ENCODE assay signal across 8 mouse cellular contexts in the genomic region with DNA sequence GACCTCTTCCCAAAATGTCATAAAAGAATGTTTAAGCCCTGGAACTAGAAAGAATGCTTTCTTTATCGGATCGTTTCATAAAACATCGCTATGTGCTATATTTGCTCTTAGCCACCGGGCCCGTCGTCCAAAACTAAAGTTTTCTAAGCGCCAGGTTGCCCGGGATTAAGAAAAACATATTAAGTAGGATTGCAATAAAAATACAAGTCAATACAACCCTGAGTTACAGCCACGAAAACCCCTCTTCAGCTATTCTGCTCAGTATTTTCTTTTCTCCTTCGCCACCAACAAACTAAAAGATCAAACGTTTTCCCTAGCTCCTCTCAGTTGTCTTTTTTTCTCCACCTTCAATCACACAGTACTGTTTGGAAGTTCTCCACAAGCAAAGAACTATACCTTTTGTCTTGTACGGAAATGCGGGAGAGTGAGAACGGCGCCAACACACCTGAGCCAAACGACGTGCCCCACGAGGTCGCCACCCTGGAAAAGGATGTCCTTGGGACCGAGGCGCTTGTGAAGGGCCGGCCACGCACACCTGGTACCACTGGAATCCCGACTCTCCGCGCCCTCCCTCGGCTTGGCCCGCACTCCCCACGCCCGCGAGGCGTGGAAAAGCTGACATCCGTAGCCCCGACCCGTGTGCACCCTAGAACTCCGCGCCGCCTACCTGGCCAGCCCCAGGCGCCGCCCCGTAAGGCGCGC. TPM values are rescaled to one million over a fixed set of nuclear protein-coding genes. Genes with fewer than 3 reads are reported as not detected.
DNase-seq lines count a peak whose midpoint lies in the region; ATAC-seq and TF ChIP-seq lines count a peak whose summit lies in the region.

No protein-coding gene starts in this region.

- H3K4me2 ChIP-seq in embryonic facial prominence, embryonic 13.5 days = peak overlapping the region; percentile 97
- H3K4me2 ChIP-seq in hindbrain, postnatal 0 days (ENCODE audit: low read depth, low read length) = peak overlapping the region; percentile 87
- peak overlapping the region; percentile 60 for H3K4me2 ChIP-seq in liver, embryonic 16.5 days (ENCODE audit: low read depth, low read length)
- peak overlapping the region; percentile 82 for H3K4me2 ChIP-seq in stomach, embryonic 15.5 days

- H3K4me3 ChIP-seq in embryonic facial prominence, embryonic 13.5 days = peak overlapping the region; percentile 62
- H3K4me3 ChIP-seq in hindbrain, postnatal 0 days (ENCODE audit: low read length) = peak overlapping the region; percentile 65
- H3K4me3 ChIP-seq in liver, embryonic 16.5 days (ENCODE audit: low read depth, low read length) = peak overlapping the region; percentile 59
- H3K4me3 ChIP-seq in stomach, embryonic 15.5 days (replicated peaks) = peak overlapping the region; percentile 77

- peak; percentile 15; the same call in 1 of the 2 replicates for ATAC-seq in embryonic facial prominence, embryonic 13.5 days (ENCODE audit: insufficient number of reproducible peaks, insufficient read depth, low FRiP score, low TSS enrichment, low read depth)
- ATAC-seq in hindbrain, postnatal 0 days = 0 out of 2 replicates have a peak, but pooled peaks have one; percentile 54
- ATAC-seq in liver, embryonic 16.5 days (ENCODE audit: low read depth) = 0 out of 2 replicates have a peak, but pooled peaks have one; percentile 21
- ATAC-seq in stomach, embryonic 15.5 days (ENCODE audit: insufficient read depth, low FRiP score, low read depth) = peak; percentile 71

- H3K27ac ChIP-seq in embryonic facial prominence, embryonic 13.5 days = no peak overlapping the region
- no peak overlapping the region for H3K27ac ChIP-seq in hindbrain, postnatal 0 days
- no peak overlapping the region for H3K27ac ChIP-seq in liver, embryonic 16.5 days (ENCODE audit: low read length)
- H3K27ac ChIP-seq in stomach, embryonic 15.5 days = peak overlapping the region; percentile 85; the same call in 1 of the 2 replicates

- H3K36me3 ChIP-seq in embryonic facial prominence, embryonic 13.5 days = no peaks in the 10 kb centered on the region
- no peaks in the 10 kb centered on the region for H3K36me3 ChIP-seq in hindbrain, postnatal 0 days (ENCODE audit: insufficient read depth, low read length)
- no peaks in the 10 kb centered on the region for H3K36me3 ChIP-seq in liver, embryonic 16.5 days (ENCODE audit: control insufficient read depth, insufficient read depth)
- H3K36me3 ChIP-seq in stomach, embryonic 15.5 days = no peaks in the 10 kb centered on the region

- peaks cover 91% of the 10 kb centered on the region for H3K27me3 ChIP-seq in embryonic facial prominence, embryonic 13.5 days
- peaks cover 21% of the 10 kb centered on the region; the same call in 1 of the 2 replicates for H3K27me3 ChIP-seq in hindbrain, postnatal 0 days (ENCODE audit: insufficient read depth, low read length)
- H3K27me3 ChIP-seq in liver, embryonic 16.5 days (ENCODE audit: control insufficient read depth, insufficient read depth, low read depth, low read length) = peaks cover 58% of the 10 kb centered on the region
- H3K27me3 ChIP-seq in stomach, embryonic 15.5 days (replicated peaks) = peaks cover 23% of the 10 kb centered on the region

- no peak for TF ChIP-seq CTCF in hindbrain, postnatal 0 days (IDR thresholded peaks at IDR 0.05; ENCODE audit: low read depth)

- peaks cover 20% of the 10 kb centered on the region for H3K4me1 ChIP-seq in embryonic facial prominence, embryonic 13.5 days
- H3K4me1 ChIP-seq in hindbrain, postnatal 0 days (ENCODE audit: insufficient read depth, low read length) = 0 out of 2 replicates have a peak, but pooled peaks cover 7% of the 10 kb centered on the region
- H3K4me1 ChIP-seq in liver, embryonic 16.5 days (ENCODE audit: control insufficient read depth, low read depth, low read length) = no peaks in the 10 kb centered on the region
- peaks cover 12% of the 10 kb centered on the region for H3K4me1 ChIP-seq in stomach, embryonic 15.5 days

- H3K9ac ChIP-seq in embryonic facial prominence, embryonic 13.5 days = peak overlapping the region; percentile 72
- H3K9ac ChIP-seq in hindbrain, postnatal 0 days (replicated peaks; ENCODE audit: low read length) = peak overlapping the region; percentile 52; the same call in 1 of the 2 replicates
- no peak overlapping the region for H3K9ac ChIP-seq in liver, embryonic 16.5 days (ENCODE audit: low read depth, low read length)
- peak overlapping the region; percentile 60 for H3K9ac ChIP-seq in stomach, embryonic 15.5 days

- peak; percentile 93 for DNase-seq in heart, adult 11 months
- DNase-seq in heart, adult 8-10 months (ENCODE audit: low spot score) = no peak
- DNase-seq in hindbrain, postnatal 0 days (ENCODE audit: low spot score) = no peak
- no peak for DNase-seq in left cerebral cortex, postnatal 4 days
- no peak for DNase-seq in adipocyte (ENCODE audit: low spot score)

- H3K9me3 ChIP-seq in embryonic facial prominence, embryonic 13.5 days = no peaks in the 10 kb centered on the region
- no peaks in the 10 kb centered on the region for H3K9me3 ChIP-seq in hindbrain, postnatal 0 days (ENCODE audit: low read length)
- no peaks in the 10 kb centered on the region for H3K9me3 ChIP-seq in liver, embryonic 16.5 days (replicated peaks; ENCODE audit: control insufficient read depth, low read length)
- H3K9me3 ChIP-seq in stomach, embryonic 15.5 days = no peaks in the 10 kb centered on the region

- under 1% methylated on average over 43 of the region's 43 CpGs for WGBS in embryonic facial prominence, embryonic 13.5 days
- WGBS in hindbrain, postnatal 0 days = 2% methylated on average over 43 of the region's 43 CpGs
- 2% methylated on average over 43 of the region's 43 CpGs for WGBS in liver, embryonic 16.5 days (ENCODE audit: insufficient replicate concordance)
- WGBS in stomach, embryonic 15.5 days = 1% methylated on average over 43 of the region's 43 CpGs

- intact Hi-C loops in left cerebral cortex, postnatal 4 days (cut with DNase I) = no loop called here

RNA-seq across cellular contexts. Expression of a gene that starts 34.0 kb away (rescaled TPM):
- total RNA-seq in heart, adult 8-10 months (2022) = 10 to 100 TPM in 2 of 4 experiments, 1 to 10 TPM in 2; 8.4 to 10.6 (median 10.0) TPM
- 22.3 and 22.4 TPM in 2 replicates for polyA plus RNA-seq in embryonic facial prominence, embryonic 13.5 days (2015; fragmentation: Nextera tagmentation; extraction: Ambion mirVana)
- total RNA-seq in hindbrain, postnatal 0 days (2014; rRNA removed) = 94.5 and 101 TPM in 2 replicates
- polyA plus RNA-seq in hindbrain, postnatal 0 days (2015; fragmentation: Nextera tagmentation; extraction: Ambion mirVana) = 36.3 and 36.7 TPM in 2 replicates
- 0.30 and 0.33 TPM in 2 replicates for polyA plus RNA-seq in liver, embryonic 16.5 days (2015; fragmentation: Nextera tagmentation; extraction: Ambion mirVana)
- polyA plus RNA-seq in stomach, embryonic 15.5 days (2015; fragmentation: Nextera tagmentation; extraction: Ambion mirVana) = 11.6 and 13.7 TPM in 2 replicates
- total RNA-seq in left cerebral cortex, postnatal 4 days (2021) = 100 to 1,000 TPM; 118 to 122 TPM

Comparison
In these comparisons a context has a peak if more than half of its experiments do, and no peak if none do; other contexts are left out.
1. ATAC-seq: peak in every context shown above with its lines; median percentile 71 in stomach, embryonic 15.5 days; 54 in hindbrain, postnatal 0 days; 21 in liver, embryonic 16.5 days; 15 in embryonic facial prominence, embryonic 13.5 days.